Mouse (Mus musculus) small intestine, adult 2 months (tissue): ENCODE measurements around the gene Idua.

Source experiments
- CTCF ChIP-seq: fragments of 200-500 bp; IDR thresholded peaks from 2 replicates; pipeline ENCODE4 v1.5.1; 2012; ENCODE audit warnings: low read depth, mild to moderate bottlenecking, control low read depth, inconsistent platforms, low read length, moderate library complexity, mixed read lengths; ENCODE audit not compliant: insufficient replicate concordance, insufficient read length; ENCODE audit errors: extremely low read depth
- POLR2A ChIP-seq: fragments of 200-500 bp; IDR thresholded peaks from 2 replicates; pipeline ENCODE4 v1.6.1; 2012; ENCODE audit warnings: low read depth, mild to moderate bottlenecking, control low read depth, inconsistent platforms, low read length, moderate library complexity

GRCm38 (mm10) chr5:108713691-108714090 is 53.6 kb downstream of the Idua start:
- TF ChIP-seq CTCF: no peak
- no peak for TF ChIP-seq POLR2A
